Mouse (Mus musculus) yolk sac, embryonic 10.5 days (tissue): ENCODE data around the gene Arhgap42.

ENCODE experiments used
- DNase-seq: peaks from one replicate; pipeline ENCODE4 v3.0.0-alpha.2; 2017; ENCODE audit warnings: low spot score

Arhgap42 gene

DNA sequence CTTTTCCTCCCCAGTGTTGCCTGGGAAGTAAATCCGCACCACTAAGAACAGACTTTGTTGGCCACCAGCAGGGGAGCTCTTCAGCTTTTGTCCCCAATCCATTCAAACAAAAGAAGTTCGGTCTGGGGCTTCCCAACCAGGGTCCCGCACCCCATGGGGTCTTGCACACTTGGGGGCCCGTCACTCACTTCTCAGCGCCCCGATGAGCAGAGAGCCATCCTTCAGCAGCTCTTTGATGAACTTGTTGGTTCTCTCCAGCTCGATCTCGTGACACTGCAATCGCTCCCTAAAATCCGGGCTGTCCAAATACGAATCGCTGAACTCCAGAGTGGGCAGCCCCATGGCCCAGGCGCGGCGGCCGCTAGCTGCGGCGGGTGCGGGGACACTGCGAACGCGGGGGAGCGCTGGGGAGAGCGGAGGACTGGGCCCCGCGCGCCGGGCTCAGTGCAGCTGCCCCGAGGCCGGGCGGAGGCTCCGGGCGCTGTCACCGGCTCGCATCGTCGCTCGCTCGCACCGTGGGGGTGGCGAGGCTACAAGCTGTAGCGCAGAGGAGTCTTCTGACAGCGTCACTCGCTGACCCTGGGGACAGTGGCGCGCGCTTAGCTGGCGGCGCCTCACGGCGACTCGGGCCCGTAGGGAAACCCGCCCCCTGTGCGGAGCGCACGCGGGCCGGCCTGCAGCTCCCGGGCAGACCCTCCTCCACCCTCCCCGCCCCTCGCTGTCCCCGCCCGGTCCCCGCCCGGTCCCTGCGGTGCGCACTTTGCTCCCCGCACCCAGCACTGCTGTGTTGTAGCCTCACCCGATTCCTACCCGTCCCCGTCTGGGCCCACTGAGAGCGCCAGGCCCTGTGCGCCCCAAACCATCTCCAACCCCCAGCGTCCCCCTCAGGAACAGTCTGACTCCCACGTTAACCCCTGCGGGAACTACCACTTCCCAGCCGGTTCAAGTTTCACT, at the start of gene Arhgap42:
Gene Arhgap42 (minus strand): TSS at position 664 of the 954 bp plus-strand sequence.
- DNase-seq = peak; percentile 85

- peak; percentile 7 for DNase-seq
Measured at GRCm38 (mm10) chr9:9288140-9288539, 49.2 kb upstream of the Arhgap42 start.

DNA sequence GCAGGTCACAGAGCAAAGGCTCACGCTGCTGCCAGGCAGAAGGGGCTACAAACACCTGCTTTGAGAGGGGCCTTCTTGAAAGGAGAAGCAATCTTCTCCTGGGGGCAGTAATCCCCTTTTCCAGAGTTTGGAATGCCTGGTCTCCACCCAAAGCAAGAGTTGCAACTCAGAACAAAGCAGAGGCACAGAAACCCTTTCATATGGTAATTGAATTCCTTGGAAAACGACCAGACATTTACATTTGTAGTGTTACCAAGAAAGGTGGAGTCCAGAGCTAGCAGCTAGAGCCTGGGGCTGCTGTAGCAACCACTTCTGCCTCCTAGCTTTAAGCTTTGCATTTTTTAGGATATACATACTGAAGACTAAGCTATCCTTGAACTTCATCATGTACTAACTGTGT, 30.4 kb upstream of the Arhgap42 start:
- DNase-seq = no peak

- no peak for DNase-seq
Measured at GRCm38 (mm10) chr9:9267606-9268601, 29.0 kb upstream of the Arhgap42 start.

GRCm38 (mm10) chr9:9263543-9263942, 24.6 kb upstream of the Arhgap42 start:
- no peak for DNase-seq

DNA sequence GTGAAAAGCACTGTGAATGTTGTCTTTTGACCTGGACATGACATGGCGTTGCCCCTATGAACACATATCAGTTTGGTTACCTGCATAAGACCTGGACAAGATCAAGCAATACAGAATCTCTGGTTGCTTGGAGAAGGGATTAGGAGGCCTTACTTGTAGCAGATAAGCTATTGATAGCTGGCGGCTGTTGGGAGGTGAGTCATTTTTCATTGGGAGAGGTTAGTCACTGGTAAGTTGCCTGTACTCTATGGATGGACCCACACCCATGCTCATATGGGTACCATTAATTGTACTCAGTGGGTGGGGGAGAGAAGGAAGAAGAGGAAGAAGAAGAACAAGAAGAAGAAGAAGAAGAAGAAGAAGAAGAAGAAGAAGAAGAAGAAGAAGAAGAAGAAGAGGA, 23.6 kb upstream of the Arhgap42 start:
- no peak for DNase-seq

DNA sequence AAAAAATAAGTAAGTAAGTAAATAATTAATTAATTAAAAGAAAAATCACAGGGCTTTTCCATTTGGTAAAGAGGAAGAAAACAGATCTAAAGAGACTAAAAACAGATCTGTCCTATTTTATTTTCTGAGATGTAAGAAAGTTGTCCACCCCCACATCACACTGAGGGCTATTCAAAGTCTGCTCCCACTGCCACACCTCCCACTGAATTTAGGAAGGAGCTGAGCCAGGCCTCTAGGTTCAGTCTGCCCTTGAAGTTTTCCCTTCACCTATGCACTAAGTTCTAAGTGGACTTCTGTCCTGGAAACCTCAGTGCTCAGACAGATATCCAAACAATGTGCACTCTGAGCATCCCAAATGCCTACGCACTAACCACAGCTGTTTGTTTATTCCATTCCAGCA, 15.9 kb upstream of the Arhgap42 start:
- no peak for DNase-seq

- peak; percentile 52 for DNase-seq
Measured at GRCm38 (mm10) chr9:9248529-9248928, 9.6 kb upstream of the Arhgap42 start.

- no peak for DNase-seq
Measured at GRCm38 (mm10) chr9:9245994-9246393, 7.1 kb upstream of the Arhgap42 start.

DNA sequence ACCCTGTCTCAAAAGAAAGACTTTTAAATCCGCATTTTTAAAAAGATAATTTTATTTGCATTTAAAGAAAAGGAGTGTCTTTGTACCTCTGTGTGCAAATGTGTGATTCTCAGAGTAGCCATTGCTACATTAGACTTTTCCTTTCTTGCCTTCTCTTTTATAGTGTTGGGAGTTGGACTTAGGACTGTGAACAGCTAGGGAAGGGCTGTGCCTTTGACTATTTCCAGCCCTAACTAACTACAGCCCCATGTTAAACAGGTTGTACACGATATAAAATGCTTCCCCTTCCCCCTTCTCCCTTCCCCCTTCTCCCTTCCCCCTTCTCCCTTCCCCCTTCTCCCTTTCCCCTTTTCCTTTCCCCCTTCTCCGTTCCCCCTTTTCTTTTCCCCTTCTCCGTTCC, 4.9 kb upstream of the Arhgap42 start:
- no peak for DNase-seq

DNA sequence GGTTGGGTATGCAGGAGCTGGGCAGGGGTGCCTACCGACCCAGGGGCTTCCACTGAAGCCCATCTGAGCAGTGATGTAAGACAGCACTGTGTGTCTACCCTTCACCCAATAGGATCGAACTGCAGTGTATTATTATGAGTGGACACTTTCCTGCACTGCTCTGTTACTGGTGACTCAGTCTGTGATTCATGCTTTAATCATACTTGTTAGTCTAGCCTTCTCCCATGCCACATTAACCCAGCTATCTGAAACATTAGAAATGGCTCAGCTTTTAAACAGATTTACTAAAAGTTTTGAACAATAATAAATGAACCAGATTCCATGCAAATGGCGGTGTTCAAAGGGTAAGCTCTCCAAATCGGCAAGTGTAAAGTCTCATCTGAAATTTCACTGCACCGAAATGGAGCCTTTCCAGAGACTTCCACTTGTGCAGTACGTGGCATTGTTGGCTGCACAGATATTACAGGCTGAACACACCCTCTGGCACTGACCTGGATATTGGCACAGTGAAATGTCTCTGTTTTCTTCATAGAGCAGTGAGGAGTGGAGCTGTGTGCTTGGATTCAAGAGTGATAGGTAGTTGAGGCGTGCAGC, 2.4 kb upstream of the Arhgap42 start:
- no peak for DNase-seq

GRCm38 (mm10) chr9:9237511-9237910, 1.4 kb downstream of the Arhgap42 start:
- DNase-seq = no peak

GRCm38 (mm10) chr9:9229662-9230061, 9.2 kb downstream of the Arhgap42 start:
- DNase-seq = no peak

- DNase-seq = no peak
Measured at GRCm38 (mm10) chr9:9224837-9225236, 14.1 kb downstream of the Arhgap42 start.

DNA sequence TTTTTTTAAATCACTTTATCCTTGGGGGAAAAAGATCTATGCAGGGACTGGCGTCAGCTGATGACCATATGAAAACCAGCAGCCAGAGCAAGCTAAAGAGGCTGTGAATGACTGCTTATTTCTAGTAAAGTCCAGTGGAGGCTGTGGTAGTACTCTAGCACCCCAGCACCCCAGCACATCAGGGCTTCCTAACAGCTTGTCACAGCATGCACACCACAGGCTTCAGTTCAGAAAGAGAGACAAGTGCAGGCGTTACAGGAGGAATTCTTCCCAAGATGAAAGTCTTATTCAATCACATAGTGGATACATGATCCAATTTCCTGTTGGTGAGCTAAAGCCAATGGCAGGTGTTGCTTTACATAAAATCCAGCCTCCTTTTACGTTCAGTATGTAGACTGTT, 15.5 kb downstream of the Arhgap42 start:
- DNase-seq = no peak

- peak; percentile 65 for DNase-seq
Measured at GRCm38 (mm10) chr9:9221950-9222486, 16.9 kb downstream of the Arhgap42 start.

- DNase-seq = peak; percentile 76
Measured at GRCm38 (mm10) chr9:9221185-9221584, 17.7 kb downstream of the Arhgap42 start.

- DNase-seq = no peak
Measured at GRCm38 (mm10) chr9:9218301-9218700, 20.6 kb downstream of the Arhgap42 start.

DNA sequence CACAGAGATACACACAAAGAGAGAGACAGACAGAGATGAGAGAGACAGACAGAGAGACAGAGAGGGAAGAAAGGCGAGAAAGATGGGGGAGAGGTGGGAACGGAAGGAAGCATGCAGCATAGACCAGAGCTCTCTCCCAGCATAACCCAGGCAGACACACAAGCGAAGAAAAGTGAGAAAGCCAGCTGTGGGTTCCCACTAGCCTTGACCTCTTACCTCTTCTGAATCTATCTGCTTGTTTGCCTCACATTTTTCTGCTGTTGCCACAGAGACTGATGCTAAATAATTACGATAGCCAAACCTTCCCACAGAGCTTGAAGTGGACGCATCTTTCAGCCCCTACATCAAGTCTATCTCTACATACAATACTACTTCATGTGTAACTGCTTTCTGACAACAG, 24.1 kb downstream of the Arhgap42 start:
- DNase-seq = no peak

DNA sequence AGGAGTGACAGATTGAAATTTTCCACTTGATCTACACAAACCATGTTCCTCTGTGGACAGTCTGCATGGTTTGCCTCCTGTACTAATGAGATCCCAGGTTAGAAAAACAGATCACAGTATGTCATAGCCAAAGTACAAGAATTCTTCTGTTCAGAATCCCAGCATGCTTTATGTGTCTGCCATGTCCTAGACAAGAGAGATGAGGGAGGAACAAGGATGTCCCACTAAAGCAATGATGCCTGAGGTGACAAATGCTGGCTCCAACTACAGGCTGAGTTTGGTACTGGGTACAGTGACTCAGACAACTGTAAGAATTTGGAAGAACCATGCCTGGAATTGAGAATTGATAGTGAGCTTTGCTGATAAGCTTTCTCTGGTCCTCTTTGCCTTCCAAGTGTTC, 24.6 kb downstream of the Arhgap42 start:
- no peak for DNase-seq

DNA sequence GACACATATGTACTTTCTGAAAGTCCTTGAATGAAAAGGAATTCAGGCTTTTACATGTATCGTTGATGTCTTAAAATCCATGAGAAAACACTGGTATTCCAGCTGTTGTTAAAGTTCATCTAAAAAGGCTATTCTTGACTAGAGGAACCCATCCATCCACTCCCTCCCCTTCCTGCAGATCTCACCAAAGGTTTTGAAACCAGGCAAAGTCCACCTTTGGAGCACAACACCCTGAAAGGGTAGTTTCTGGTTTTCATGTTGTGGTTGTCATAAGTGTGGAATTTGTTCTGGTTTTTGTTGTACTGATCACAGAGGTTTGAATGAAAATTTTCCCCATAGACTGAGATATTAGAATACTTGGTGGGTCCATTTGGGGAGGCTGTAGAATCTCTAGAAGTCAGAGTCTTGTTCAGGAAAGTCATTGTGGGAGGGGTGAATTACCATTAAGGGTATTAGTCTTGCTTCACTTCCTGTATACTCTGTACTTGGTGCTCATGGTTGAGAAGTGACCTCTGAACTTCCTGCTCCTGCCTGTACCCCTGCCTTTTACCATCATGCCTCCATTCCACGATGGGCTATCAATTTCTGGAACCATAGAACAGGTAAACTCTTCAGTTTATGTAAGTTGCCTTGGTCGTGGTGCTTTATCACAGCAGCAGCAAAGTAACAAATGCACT, 27.4 kb downstream of the Arhgap42 start:
- DNase-seq = peak; percentile 19
